Mouse (Mus musculus): Measurements from ENCODE around the gene Erp29. TPM values are rescaled to one million over a fixed set of nuclear protein-coding genes. Genes with fewer than 3 reads are reported as not detected.

The Erp29 gene
- total and polyA plus RNA-seq, 2 experiments from 2014 or later, result 123 to 187 TPM

DNA sequence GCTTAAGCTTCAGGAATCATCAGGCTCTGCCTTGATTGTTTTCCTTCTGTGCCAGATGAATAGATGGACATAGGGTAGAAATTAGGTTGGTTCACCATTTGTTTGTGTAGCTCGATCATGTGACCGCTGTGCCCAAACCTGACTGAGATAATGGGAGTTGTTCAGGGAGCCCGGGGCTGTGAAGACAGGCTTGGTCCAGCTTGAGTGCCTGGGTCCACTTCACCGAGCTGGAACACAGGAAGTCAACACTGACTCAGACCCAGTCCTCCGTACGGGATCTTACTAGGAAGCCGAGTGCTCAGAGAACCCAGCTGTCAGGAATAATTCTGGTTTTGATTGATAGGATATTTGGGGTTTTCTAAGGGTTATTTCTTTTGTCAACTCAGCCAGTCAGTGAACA lies 22.3 kb upstream of the Erp29 start:
- no peak for TF ChIP-seq CTCF (IDR thresholded peaks at IDR 0.05; ENCODE audit: low read depth)
- ATAC-seq (no peak), DNase-seq (no peak)
- H3K4me3 ChIP-seq (ENCODE audit: low read depth, low read length), result no peak overlapping the region
- H3K4me2 ChIP-seq (ENCODE audit: low read depth), result no peak overlapping the region
- 66% methylated on average over 7 of the region's 7 CpGs for WGBS
- H3K9me3 ChIP-seq (ENCODE audit: low read length), result no peaks in the 10 kb centered on the region
- H3K36me3 ChIP-seq (ENCODE audit: insufficient read depth), result no peaks in the 10 kb centered on the region
- no peak overlapping the region for H3K27ac ChIP-seq (ENCODE audit: low read depth, low read length)
- no peaks in the 10 kb centered on the region for H3K4me1 ChIP-seq (ENCODE audit: insufficient read depth)
- no peak overlapping the region for H3K9ac ChIP-seq
- no peaks in the 10 kb centered on the region for H3K27me3 ChIP-seq (ENCODE audit: insufficient read depth, low read length)

DNA sequence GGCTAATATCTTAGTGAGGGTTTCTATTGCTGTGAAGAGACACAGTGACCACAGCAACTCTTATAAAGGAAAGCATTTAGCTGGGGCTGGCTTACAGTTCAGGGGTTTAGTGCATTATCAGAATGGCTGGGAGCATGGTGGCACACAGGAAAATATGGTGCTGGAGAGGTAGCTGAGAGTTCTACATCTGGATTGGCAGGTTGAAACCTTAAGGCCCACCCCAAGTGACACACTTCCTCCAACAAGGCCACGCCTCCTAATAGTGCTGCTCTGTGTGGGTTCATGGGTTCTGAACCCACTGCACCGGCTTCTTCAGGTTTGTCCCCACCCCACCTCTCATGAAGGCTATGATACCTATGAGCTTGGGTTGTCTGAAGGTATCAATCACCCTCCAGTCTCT lies 20.1 kb upstream of the Erp29 start:
- WGBS, result 84% methylated on average over 2 of the region's 2 CpGs

DNA sequence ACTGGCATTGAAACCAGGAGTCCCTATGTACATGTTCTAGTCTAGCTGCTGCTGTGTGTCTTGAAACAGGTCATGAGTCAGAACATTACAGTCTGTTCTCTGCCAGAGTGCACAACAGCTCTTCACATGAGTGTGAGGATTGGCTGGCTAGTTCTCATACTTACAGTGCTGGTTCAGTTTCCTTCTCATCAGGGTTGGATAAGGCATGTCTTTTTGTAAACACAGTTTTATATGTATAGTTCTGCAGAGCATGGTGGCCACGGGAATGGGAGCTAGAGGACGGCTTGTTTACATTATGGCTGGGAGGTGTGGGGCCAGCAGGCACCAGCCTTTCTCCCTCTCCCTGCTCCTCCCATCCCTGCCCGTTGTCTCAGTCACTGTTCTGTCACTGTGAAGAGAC lies 17.3 kb upstream of the Erp29 start:
- no peak for ATAC-seq
- H3K36me3 ChIP-seq (ENCODE audit: insufficient read depth), result no peaks in the 10 kb centered on the region
- H3K27me3 ChIP-seq (ENCODE audit: insufficient read depth, low read length), result no peaks in the 10 kb centered on the region
- H3K27ac ChIP-seq (ENCODE audit: low read depth, low read length), result no peak overlapping the region
- no peak overlapping the region for H3K4me3 ChIP-seq (ENCODE audit: low read depth, low read length)
- no peak for DNase-seq
- WGBS, result 55% methylated on average over 3 of the region's 3 CpGs
- no peak for TF ChIP-seq CTCF (IDR thresholded peaks at IDR 0.05; ENCODE audit: low read depth)
- H3K4me1 ChIP-seq (ENCODE audit: insufficient read depth), result no peaks in the 10 kb centered on the region
- H3K9me3 ChIP-seq (ENCODE audit: low read length), result no peaks in the 10 kb centered on the region
- H3K4me2 ChIP-seq (ENCODE audit: low read depth), result no peak overlapping the region
- no peak overlapping the region for H3K9ac ChIP-seq

More for the DNA sequence above, 20.1 kb upstream of the Erp29 start:
- Histone ChIP-seq H3K27ac (ENCODE audit: low read depth, low read length) (no peak overlapping the region), H3K9me3 (ENCODE audit: low read length) (no peaks in the 10 kb centered on the region), H3K4me1 (ENCODE audit: insufficient read depth) (no peaks in the 10 kb centered on the region), H3K4me2 (ENCODE audit: low read depth) (no peak overlapping the region), H3K9ac (no peak overlapping the region), H3K36me3 (ENCODE audit: insufficient read depth) (no peaks in the 10 kb centered on the region), H3K27me3 (ENCODE audit: insufficient read depth, low read length) (no peaks in the 10 kb centered on the region), H3K4me3 (ENCODE audit: low read depth, low read length) (no peak overlapping the region)
- DNase-seq (no peak), ATAC-seq (no peak)
- TF ChIP-seq CTCF (IDR thresholded peaks at IDR 0.05; ENCODE audit: low read depth), result no peak

DNA sequence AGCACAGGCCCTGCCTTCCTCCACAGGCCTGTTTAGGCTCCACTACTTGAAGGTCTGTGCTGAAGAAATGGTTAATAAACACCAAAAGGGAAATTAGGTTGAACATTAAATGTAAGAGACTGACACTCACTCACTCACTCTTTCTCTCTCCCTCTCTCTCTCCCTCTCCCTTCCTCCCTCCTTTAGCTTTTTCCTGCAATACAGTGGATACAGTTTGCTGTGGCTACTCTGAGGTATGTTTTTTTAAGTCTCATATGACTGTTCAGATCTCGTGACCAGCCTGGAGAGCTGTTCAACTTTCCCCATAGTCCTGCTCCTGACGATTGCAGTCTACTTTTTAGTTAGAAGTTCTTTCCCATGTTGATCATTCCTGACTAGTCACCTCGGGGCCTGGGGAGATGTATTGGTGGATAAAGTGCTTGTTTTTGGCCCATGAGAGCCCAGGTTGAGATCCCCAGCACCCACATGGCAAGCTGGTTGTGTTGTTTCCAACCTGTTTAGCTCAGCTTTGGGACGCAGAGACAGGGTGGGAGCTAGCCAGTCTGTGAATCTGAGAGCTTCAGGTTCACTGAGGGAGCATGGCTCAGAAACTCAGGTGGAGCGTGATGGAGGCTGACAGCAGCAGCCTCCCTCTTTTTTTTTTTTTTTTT lies 11.4 kb upstream of the Erp29 start:
- TF ChIP-seq CTCF (IDR thresholded peaks at IDR 0.05; ENCODE audit: low read depth), result no peak
- WGBS, result 78% methylated on average over 5 of the region's 5 CpGs
- Histone ChIP-seq H3K36me3 (ENCODE audit: insufficient read depth) (no peaks in the 10 kb centered on the region), H3K27me3 (ENCODE audit: insufficient read depth, low read length) (no peaks in the 10 kb centered on the region), H3K4me1 (ENCODE audit: insufficient read depth) (no peaks in the 10 kb centered on the region), H3K9ac (no peak overlapping the region), H3K27ac (ENCODE audit: low read depth, low read length) (no peak overlapping the region), H3K4me3 (ENCODE audit: low read depth, low read length) (no peak overlapping the region), H3K9me3 (ENCODE audit: low read length) (no peaks in the 10 kb centered on the region), H3K4me2 (ENCODE audit: low read depth) (no peak overlapping the region)
- no peak for DNase-seq
- ATAC-seq, result no peak

DNA sequence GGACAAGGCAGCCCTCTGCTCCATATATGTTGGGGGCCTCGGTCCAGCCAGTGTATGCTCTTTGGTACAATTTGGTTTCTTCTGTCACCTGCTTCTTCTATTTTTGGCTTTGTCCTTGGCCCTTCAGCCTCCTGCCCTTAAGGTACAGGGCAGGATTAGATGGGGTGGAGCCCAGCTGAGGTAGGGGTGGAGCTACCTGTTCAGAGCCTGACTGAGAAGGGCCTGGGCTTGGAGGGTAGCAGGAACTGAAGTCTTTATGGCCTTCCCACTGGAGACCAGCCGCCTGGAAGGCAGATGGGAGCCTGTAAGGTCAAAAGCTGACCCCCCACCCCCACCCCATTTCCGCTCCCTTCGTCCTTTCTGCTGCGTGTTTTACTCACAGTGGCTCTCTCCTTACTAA lies 10.7 kb upstream of the Erp29 start:
- H3K27me3 ChIP-seq (ENCODE audit: insufficient read depth, low read length), result no peaks in the 10 kb centered on the region
- no peak overlapping the region for H3K4me2 ChIP-seq (ENCODE audit: low read depth)
- H3K4me3 ChIP-seq (ENCODE audit: low read depth, low read length), result no peak overlapping the region
- H3K9ac ChIP-seq, result no peak overlapping the region
- TF ChIP-seq CTCF (IDR thresholded peaks at IDR 0.05; ENCODE audit: low read depth), result no peak
- no peaks in the 10 kb centered on the region for H3K4me1 ChIP-seq (ENCODE audit: insufficient read depth)
- H3K9me3 ChIP-seq (ENCODE audit: low read length), result no peaks in the 10 kb centered on the region
- DNase-seq, result no peak
- WGBS, result 66% methylated on average over 5 of the region's 5 CpGs
- H3K27ac ChIP-seq (ENCODE audit: low read depth, low read length), result no peak overlapping the region
- no peak for ATAC-seq
- H3K36me3 ChIP-seq (ENCODE audit: insufficient read depth), result no peaks in the 10 kb centered on the region

DNA sequence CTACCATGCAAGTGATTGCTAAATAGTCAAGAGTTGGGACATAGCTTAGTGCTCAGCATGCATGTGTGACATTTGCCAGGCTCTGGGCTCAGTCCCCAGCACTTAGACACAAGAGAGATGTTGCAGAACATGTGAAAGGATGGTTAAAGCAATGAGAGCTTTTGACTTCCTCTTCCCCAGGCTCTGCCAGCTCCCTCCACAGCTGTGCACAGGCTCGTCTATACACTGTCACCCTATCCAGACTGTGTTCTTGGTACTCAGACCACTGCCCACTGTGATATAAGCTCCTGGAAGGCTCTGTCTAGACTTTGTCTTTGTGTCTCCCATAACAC lies 9.8 kb upstream of the Erp29 start:
- WGBS, result 43% methylated on average over 1 of the region's 1 CpGs
- Histone ChIP-seq H3K36me3 (ENCODE audit: insufficient read depth) (no peaks in the 10 kb centered on the region), H3K9ac (no peak overlapping the region), H3K27ac (ENCODE audit: low read depth, low read length) (no peak overlapping the region), H3K4me1 (ENCODE audit: insufficient read depth) (no peaks in the 10 kb centered on the region), H3K4me3 (ENCODE audit: low read depth, low read length) (no peak overlapping the region), H3K9me3 (ENCODE audit: low read length) (no peaks in the 10 kb centered on the region), H3K4me2 (ENCODE audit: low read depth) (no peak overlapping the region), H3K27me3 (ENCODE audit: insufficient read depth, low read length) (no peaks in the 10 kb centered on the region)
- no peak for DNase-seq
- no peak for TF ChIP-seq CTCF (IDR thresholded peaks at IDR 0.05; ENCODE audit: low read depth)
- no peak for ATAC-seq

DNA sequence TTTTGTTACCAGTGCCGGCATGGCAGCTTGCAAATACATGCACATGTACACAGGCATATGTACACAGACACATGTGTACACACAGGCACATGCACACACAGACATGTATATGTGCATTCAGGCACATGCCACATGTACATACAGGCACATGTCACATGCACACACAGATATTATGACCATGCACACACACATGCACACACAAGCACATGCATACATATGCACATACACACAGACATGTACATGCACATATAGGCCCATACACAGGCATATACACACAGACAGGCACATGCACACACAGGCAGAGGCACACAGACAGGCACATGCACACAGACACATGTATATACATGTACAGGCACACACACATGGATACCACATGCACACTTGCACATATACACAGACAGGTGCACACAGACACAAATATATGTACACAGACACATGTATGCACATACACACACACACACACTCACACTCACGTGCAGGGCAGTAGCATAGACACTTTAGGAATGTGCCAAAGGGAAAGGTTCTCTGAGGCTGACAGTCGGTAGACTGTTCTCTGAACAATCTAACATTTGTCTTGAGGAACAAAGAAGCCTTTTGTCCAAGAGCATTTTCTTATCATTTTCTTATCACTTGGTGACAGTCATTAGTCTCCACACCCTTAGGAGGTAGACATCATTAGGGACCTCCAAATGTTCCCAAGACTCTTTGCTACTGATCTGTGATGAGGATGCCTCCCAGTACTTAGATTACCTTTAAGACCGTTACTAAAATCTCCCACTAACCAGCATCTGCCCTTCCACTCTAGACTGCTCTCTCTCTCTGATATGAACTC lies 9.2 kb upstream of the Erp29 start:
- H3K9me3 ChIP-seq (ENCODE audit: low read length), result no peaks in the 10 kb centered on the region
- H3K4me1 ChIP-seq (ENCODE audit: insufficient read depth), result no peaks in the 10 kb centered on the region
- no peak for TF ChIP-seq CTCF (IDR thresholded peaks at IDR 0.05; ENCODE audit: low read depth)
- no peak overlapping the region for H3K4me3 ChIP-seq (ENCODE audit: low read depth, low read length)
- no peaks in the 10 kb centered on the region for H3K27me3 ChIP-seq (ENCODE audit: insufficient read depth, low read length)
- no peak for ATAC-seq
- H3K4me2 ChIP-seq (ENCODE audit: low read depth), result no peak overlapping the region
- H3K9ac ChIP-seq, result no peak overlapping the region
- 62% methylated on average over 4 of the region's 4 CpGs for WGBS
- no peak overlapping the region for H3K27ac ChIP-seq (ENCODE audit: low read depth, low read length)
- DNase-seq, result no peak
- H3K36me3 ChIP-seq (ENCODE audit: insufficient read depth), result no peaks in the 10 kb centered on the region

Measured in forebrain, postnatal 0 days (tissue).